Mouse (Mus musculus) bone marrow macrophage, adult 2 months (primary cell): ENCODE data around the gene Kras. TPM values are rescaled to one million over a fixed set of nuclear protein-coding genes. Genes with fewer than 3 reads are reported as not detected.

Source experiments
- H3K27ac ChIP-seq: 2 replicates; pipeline ENCODE4 v1.5.1; 2012; ENCODE audit warnings: low read depth, low read length; ENCODE audit not compliant: insufficient read depth
- H3K4me1 ChIP-seq: 2 replicates; pipeline ENCODE4 v1.6.1; 2012; ENCODE audit warnings: low read length; ENCODE audit not compliant: control insufficient read depth, insufficient read depth
- H3K4me3 ChIP-seq: 2 replicates; pipeline ENCODE4 v1.5.1; 2012; ENCODE audit warnings: mild to moderate bottlenecking, low read length, moderate library complexity; ENCODE audit not compliant: insufficient read depth
- CTCF ChIP-seq: IDR thresholded peaks from 2 replicates; pipeline ENCODE4 v1.5.1; 2012; ENCODE audit warnings: low read depth, mild to moderate bottlenecking, low read length, moderate library complexity
- POLR2A ChIP-seq: IDR thresholded peaks from 2 replicates; pipeline ENCODE4 v1.6.1; 2012; ENCODE audit warnings: mild to moderate bottlenecking, low read depth, low read length, borderline replicate concordance
- polyA plus RNA-seq: library from polyadenylated mRNA; stranded (reverse); fragments of >200 nt; gene quantifications from 2 replicates; pipeline ENCODE4 v1.2.4, GENCODE M21; 2012; ENCODE audit not compliant: missing spikeins, insufficient read depth, insufficient read length

Gene Kras
- polyA plus RNA-seq, 1 experiment: 33.9 TPM

GRCm38 (mm10) chr6:145224246-145224645, 25.8 kb downstream of the Kras start:
- no peaks in the 10 kb centered on the region for H3K4me1 ChIP-seq
- TF ChIP-seq CTCF (no peak), POLR2A (no peak)
- no peak overlapping the region for H3K4me3 ChIP-seq
- H3K27ac ChIP-seq: no peak overlapping the region

GRCm38 (mm10) chr6:145215826-145216225, 34.2 kb downstream of the Kras start:
- TF ChIP-seq POLR2A (no peak), CTCF (no peak)
- H3K4me1 ChIP-seq: peaks cover 8% of the 10 kb centered on the region
- no peak overlapping the region for H3K4me3 ChIP-seq
- no peak overlapping the region for H3K27ac ChIP-seq

- Histone ChIP-seq H3K27ac (no peak overlapping the region), H3K4me1 (peaks cover 8% of the 10 kb centered on the region), H3K4me3 (no peak overlapping the region)
- TF ChIP-seq POLR2A: no peak
- TF ChIP-seq CTCF: no peak
These were observed 36.1 kb downstream of the Kras start for GRCm38 (mm10) chr6:145213916-145214315.

- peaks cover 8% of the 10 kb centered on the region for H3K4me1 ChIP-seq
- TF ChIP-seq CTCF (0 out of 2 replicates have a peak, but pooled peaks have one; percentile 8), POLR2A (no peak)
- peak overlapping the region; percentile 83 for H3K4me3 ChIP-seq
- peak overlapping the region; percentile 72 for H3K27ac ChIP-seq
These were observed 38.4 kb downstream of the Kras start for GRCm38 (mm10) chr6:145211376-145212305.

- TF ChIP-seq CTCF (no peak), POLR2A (peak; percentile 81)
- H3K27ac ChIP-seq: peak within 1 kb of the TSS; percentile 72
- peak within 1 kb of the TSS; percentile 83 for H3K4me3 ChIP-seq
- peaks cover 8% of the 10 kb centered on the region for H3K4me1 ChIP-seq
These were observed 39.2 kb downstream of the Kras start, which contains the start of the genes Casc1 and Etfrf1 for GRCm38 (mm10) chr6:145210816-145211338. Gene Casc1 (minus strand): TSS chr6:145211005. Gene Etfrf1 (plus strand): TSS chr6:145211134.

- H3K4me3 ChIP-seq: peak overlapping the region; percentile 64
- TF ChIP-seq POLR2A: no peak
- TF ChIP-seq CTCF: no peak
- H3K4me1 ChIP-seq: peaks cover 8% of the 10 kb centered on the region
- H3K27ac ChIP-seq: no peak overlapping the region
These were observed 39.9 kb downstream of the Kras start for GRCm38 (mm10) chr6:145210056-145210680.

GRCm38 (mm10) chr6:145205142-145205541, 44.9 kb downstream of the Kras start:
- H3K27ac ChIP-seq: no peak overlapping the region
- H3K4me3 ChIP-seq: no peak overlapping the region
- H3K4me1 ChIP-seq: no peaks in the 10 kb centered on the region
- TF ChIP-seq POLR2A (no peak), CTCF (no peak)

- TF ChIP-seq POLR2A (no peak), CTCF (no peak)
- Histone ChIP-seq H3K27ac (no peak overlapping the region), H3K4me3 (no peak overlapping the region), H3K4me1 (no peaks in the 10 kb centered on the region)
These were observed 45.6 kb downstream of the Kras start for GRCm38 (mm10) chr6:145204440-145204839.

GRCm38 (mm10) chr6:145202432-145203125, 47.5 kb downstream of the Kras start:
- Histone ChIP-seq H3K27ac (no peak overlapping the region), H3K4me3 (no peak overlapping the region), H3K4me1 (no peaks in the 10 kb centered on the region)
- TF ChIP-seq POLR2A (no peak), CTCF (no peak)
